29 mouse cellular contexts compared by ENCODE assay signal in genomic region chr4:148104146-148104545, GRCm38 (mm10). TPM values are rescaled to one million over a fixed set of nuclear protein-coding genes. Genes with fewer than 3 reads are reported as not detected.
"Had no signal": no experiment of that assay in that cellular context is flagged by ENCODE, and none has a peak within 500 bp of the region (broad histone marks: within the 10 kb centered on the region; RNA-seq: fewer than 3 reads in every experiment).

No protein-coding gene starts in this region.

- H3K9me3 ChIP-seq: embryonic facial prominence, embryonic 10.5 days; embryonic facial prominence, embryonic 12.5 days; embryonic facial prominence, embryonic 13.5 days; embryonic facial prominence, embryonic 15.5 days; forebrain, embryonic 10.5 days; forebrain, embryonic 12.5 days; forebrain, embryonic 13.5 days; forebrain, embryonic 15.5 days had no signal

- H3K27me3 ChIP-seq: embryonic facial prominence, embryonic 12.5 days; embryonic facial prominence, embryonic 15.5 days; forebrain, embryonic 13.5 days; forebrain, embryonic 15.5 days had no signal

- ATAC-seq: forebrain, embryonic 13.5 days; forebrain, embryonic 14.5 days; forebrain, embryonic 15.5 days; forebrain, embryonic 16.5 days; forebrain, postnatal 0 days had no signal

- H3K4me2 ChIP-seq: embryonic facial prominence, embryonic 12.5 days; embryonic facial prominence, embryonic 13.5 days; embryonic facial prominence, embryonic 15.5 days; forebrain, embryonic 12.5 days; forebrain, embryonic 13.5 days; forebrain, embryonic 15.5 days had no signal

- H3K36me3 ChIP-seq: embryonic facial prominence, embryonic 10.5 days; embryonic facial prominence, embryonic 12.5 days; embryonic facial prominence, embryonic 13.5 days; embryonic facial prominence, embryonic 15.5 days; forebrain, embryonic 12.5 days had no signal

- H3K9ac ChIP-seq: embryonic facial prominence, embryonic 12.5 days; embryonic facial prominence, embryonic 13.5 days; embryonic facial prominence, embryonic 15.5 days; forebrain, embryonic 12.5 days; forebrain, embryonic 13.5 days; forebrain, embryonic 15.5 days; forebrain, postnatal 0 days had no signal

- H3K27ac ChIP-seq: embryonic facial prominence, embryonic 10.5 days; embryonic facial prominence, embryonic 12.5 days; embryonic facial prominence, embryonic 13.5 days; embryonic facial prominence, embryonic 15.5 days; forebrain, embryonic 10.5 days; forebrain, embryonic 12.5 days; forebrain, embryonic 13.5 days; forebrain, embryonic 15.5 days; gastrocnemius, adult 2 months had no signal

- H3K4me3 ChIP-seq: embryonic facial prominence, embryonic 10.5 days; embryonic facial prominence, embryonic 12.5 days; embryonic facial prominence, embryonic 13.5 days; embryonic facial prominence, embryonic 15.5 days; erythroblast, embryonic 14.5 days; forebrain, embryonic 10.5 days; forebrain, embryonic 12.5 days; forebrain, embryonic 13.5 days; forebrain, embryonic 15.5 days; gastrocnemius, adult 2 months had no signal

- DNase-seq: cerebellum, adult 2 months; cerebellum, adult 8-10 months; cerebellum, adult 9-10 months; cerebellum, adult 9-11 months; cerebellum, postnatal 10 days; cerebellum, postnatal 14 days; cerebellum, postnatal 25 days; cerebellum, postnatal 36 days; embryo, embryonic 11 days; forebrain, postnatal 0 days; gastrocnemius, adult 2 months; gastrocnemius, postnatal 10 days; gastrocnemius, postnatal 14 days; gastrocnemius, postnatal 25 days; gastrocnemius, postnatal 36 days; heart, adult 11 months; heart, adult 18-20 months had no signal

RNA-seq across cellular contexts. Expression of gene Draxin, which starts 26.4 kb away (rescaled TPM):
- total RNA-seq: gastrocnemius, adult 8-10 months; gastrocnemius, postnatal 25 days had no signal
- polyA plus RNA-seq: erythroblast, embryonic 14.5 days had no signal
